Mouse (Mus musculus): ENCODE measurements around the gene Eif2d.

GRCm38 (mm10) chr1:131199976-131200375 is 47.0 kb downstream of the Eif2d start:
- TF ChIP-seq CTCF (IDR thresholded peaks at IDR 0.05; ENCODE audit: control insufficient read depth, insufficient read depth, insufficient read length), result no peak
- TF ChIP-seq MYOD1 (IDR thresholded peaks at IDR 0.05; ENCODE audit: control insufficient read depth, insufficient read length, low read depth), result no peak

Measured in C2C12 (cell line).